Mouse (Mus musculus): Measurements from ENCODE around the gene E330034G19Rik. TPM values are rescaled to one million over a fixed set of nuclear protein-coding genes. Genes with fewer than 3 reads are reported as not detected.
"Not testable (repeated sequence)": the region's sequence is repeated elsewhere in the genome, so short reads cannot be mapped to it uniquely, and the experiment has no call there.

E330034G19Rik gene
- total RNA-seq, 2 experiments from 2014 or later: not detected

DNA sequence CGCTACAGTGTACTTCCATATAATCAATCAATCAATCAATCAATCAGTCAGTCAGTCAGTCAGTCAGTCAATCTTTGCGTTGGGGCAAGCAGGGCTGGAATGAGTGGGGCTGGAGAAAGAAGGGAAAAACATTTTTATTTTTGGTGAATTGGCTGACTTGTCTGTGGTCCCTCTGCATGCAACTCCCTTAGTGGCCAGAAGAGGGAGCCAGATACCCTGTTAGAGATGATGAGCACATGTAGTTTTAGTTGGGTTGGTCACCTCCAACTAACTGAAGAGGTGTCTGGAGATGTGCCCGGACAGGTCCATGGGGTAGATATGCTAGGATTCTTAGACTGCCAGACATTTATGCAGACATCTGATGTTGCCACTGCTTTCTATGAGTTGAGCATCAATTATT is 18.1 kb downstream of the E330034G19Rik start:
- ATAC-seq (replicated peaks; ENCODE audit: poor library complexity, severe bottlenecking): no peak; the same call in 1 of the 2 replicates

DNA sequence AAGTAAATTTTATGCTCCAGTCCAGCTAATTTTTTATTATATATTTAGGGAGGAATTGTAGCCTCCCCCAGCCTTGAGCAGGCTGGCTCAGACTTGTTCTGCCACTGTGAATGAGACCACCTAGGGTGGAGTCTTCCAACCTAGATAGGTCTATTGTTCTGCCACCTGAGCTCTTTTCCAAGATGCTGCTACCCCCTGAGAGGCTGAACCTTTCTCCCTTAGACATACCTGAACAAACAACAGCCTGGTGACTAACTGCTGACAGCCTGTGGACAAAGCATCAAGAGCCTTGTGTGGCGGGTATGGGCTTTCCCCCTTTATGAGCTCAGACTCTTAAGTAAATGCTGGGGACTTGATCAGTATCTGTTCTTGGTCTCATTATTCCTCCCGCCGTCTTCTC is 54.0 kb downstream of the E330034G19Rik start:
- not testable (repeated sequence) for ATAC-seq (replicated peaks; ENCODE audit: poor library complexity, severe bottlenecking)

DNA sequence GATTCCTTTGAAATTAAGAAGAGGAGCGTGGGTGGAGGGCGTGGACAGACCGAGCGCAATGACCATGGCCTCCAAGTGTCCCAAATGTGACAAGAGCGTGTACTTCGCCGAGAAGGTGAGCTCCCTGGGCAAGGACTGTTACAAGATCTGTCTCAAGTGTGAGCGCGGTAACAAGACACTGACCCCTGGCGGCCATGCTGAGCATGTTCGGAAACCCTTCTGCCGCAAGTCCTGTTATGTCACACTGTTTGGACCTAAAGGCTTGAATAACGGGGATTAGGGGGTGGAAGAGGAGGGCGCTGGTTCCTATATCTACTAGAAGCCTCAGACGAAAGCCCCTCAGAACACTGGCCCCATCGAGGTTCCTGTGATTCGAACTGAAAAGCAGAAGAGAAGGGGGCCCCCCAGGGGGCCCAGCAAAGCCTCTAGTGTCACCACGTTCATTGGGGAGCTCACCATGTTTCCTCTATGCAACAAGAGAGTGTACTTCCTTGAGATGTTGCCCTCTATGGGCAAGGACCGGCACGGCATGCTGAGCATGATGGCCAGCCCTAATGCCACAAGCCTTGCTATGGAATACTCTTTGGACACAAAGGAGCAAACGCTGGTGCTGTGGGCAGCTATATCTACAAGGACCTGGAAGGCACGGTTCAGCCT is 65.4 kb downstream of the E330034G19Rik start:
- peak; percentile 65; the same call in 1 of the 2 replicates for ATAC-seq (replicated peaks; ENCODE audit: poor library complexity, severe bottlenecking)

Other genes starting within 250 kb of the E330034G19Rik start
- not detected in 2 replicates for gene Dlg5, start 47.3 kb upstream of the E330034G19Rik start, total RNA-seq (2014; fragmentation: Nextera tagmentation)
- gene Dlg5, start 47.3 kb upstream of the E330034G19Rik start, total RNA-seq (2017): not detected in 2 replicates
- 18.9 and 35.8 TPM in 2 replicates for gene Polr3a, start 193.8 kb downstream of the E330034G19Rik start, total RNA-seq (2014; fragmentation: Nextera tagmentation)
- 14.3 and 16.0 TPM in 2 replicates for gene Polr3a, start 193.8 kb downstream of the E330034G19Rik start, total RNA-seq (2017)
- gene Rps24, start 193.9 kb downstream of the E330034G19Rik start, total RNA-seq (2014; fragmentation: Nextera tagmentation): 4,650 and 5,450 TPM in 2 replicates
- gene Rps24, start 193.9 kb downstream of the E330034G19Rik start, total RNA-seq (2017): 5,024 and 5,294 TPM in 2 replicates